Mouse (Mus musculus) midbrain, embryonic 15.5 days (tissue): ENCODE results near the gene Armc2. TPM values are rescaled to one million over a fixed set of nuclear protein-coding genes. Genes with fewer than 3 reads are reported as not detected.

Source experiments
- ATAC-seq: fragments of 200-750 bp; cut with Nextera tagmentation; replicated peaks from 2 replicates; pipeline ENCODE4 v1.8.0; 2017; ENCODE audit warnings: moderate TSS enrichment
- H3K27ac ChIP-seq: fragments of 300-500 bp; sonication (generic); 2 replicates; pipeline ENCODE4 v1.5.1; 2015; ENCODE audit warnings: mild to moderate bottlenecking, inconsistent platforms
- H3K27me3 ChIP-seq: fragments of 300-500 bp; sonication (generic); replicated peaks from 2 replicates; pipeline ENCODE4 v1.6.1; 2015; ENCODE audit warnings: inconsistent platforms
- H3K36me3 ChIP-seq: fragments of 300-500 bp; sonication (generic); replicated peaks from 2 replicates; pipeline ENCODE4 v1.6.1; 2015; ENCODE audit warnings: inconsistent platforms
- H3K4me1 ChIP-seq: fragments of 300-500 bp; sonication (generic); 2 replicates; pipeline ENCODE4 v1.6.1; 2015; ENCODE audit warnings: inconsistent platforms
- H3K4me2 ChIP-seq: fragments of 300-500 bp; sonication (generic); 2 replicates; pipeline ENCODE4 v1.6.1; 2015; ENCODE audit warnings: inconsistent platforms, mild to moderate bottlenecking, moderate library complexity
- H3K4me3 ChIP-seq: fragments of 300-500 bp; sonication (generic); 2 replicates; pipeline ENCODE4 v1.5.1; 2015; ENCODE audit warnings: mild to moderate bottlenecking, inconsistent platforms
- H3K9ac ChIP-seq: fragments of 300-500 bp; sonication (generic); 2 replicates; pipeline ENCODE4 v1.6.1; 2015; ENCODE audit warnings: mild to moderate bottlenecking, inconsistent platforms
- H3K9me3 ChIP-seq: fragments of 300-500 bp; sonication (generic); 2 replicates; pipeline ENCODE4 v1.6.1; 2016; ENCODE audit warnings: inconsistent platforms
- WGBS: fragments of 180-500 bp; shearing (Covaris S2); methylation state at CpG from one replicate; pipeline ENCODE4 v1.1.7; 2015; ENCODE audit warnings: mixed read lengths; 5-methylcytosine and 5-hydroxymethylcytosine counted together
- polyA plus RNA-seq: library from polyadenylated mRNA; unstranded; fragments of >200 nt; fragmentation: Nextera tagmentation; extraction: Ambion mirVana; gene quantifications from 2 replicates; pipeline ENCODE4 v1.2.1, GENCODE M21; 2015

The Armc2 gene
- polyA plus RNA-seq, 1 experiment from 2014 or later = 11.9 TPM

GRCm38 (mm10) chr10:41986126-41986525 is 32.1 kb downstream of the Armc2 start:
- Histone ChIP-seq H3K9ac (no peak overlapping the region), H3K27ac (no peak overlapping the region), H3K4me2 (no peak overlapping the region), H3K36me3 (no peaks in the 10 kb centered on the region), H3K4me1 (no peaks in the 10 kb centered on the region), H3K9me3 (no peaks in the 10 kb centered on the region), H3K27me3 (no peaks in the 10 kb centered on the region), H3K4me3 (no peak overlapping the region)
- WGBS = 90% methylated on average over 8 of the region's 8 CpGs
- no peak for ATAC-seq

GRCm38 (mm10) chr10:41984221-41984620 is 34.0 kb downstream of the Armc2 start:
- no peak overlapping the region for H3K27ac ChIP-seq
- no peaks in the 10 kb centered on the region for H3K36me3 ChIP-seq
- no peaks in the 10 kb centered on the region for H3K27me3 ChIP-seq
- ATAC-seq = no peak
- no peak overlapping the region for H3K4me2 ChIP-seq
- H3K4me3 ChIP-seq = no peak overlapping the region
- no peaks in the 10 kb centered on the region for H3K4me1 ChIP-seq
- H3K9ac ChIP-seq = no peak overlapping the region
- WGBS = 94% methylated on average over 6 of the region's 6 CpGs
- H3K9me3 ChIP-seq = no peaks in the 10 kb centered on the region

GRCm38 (mm10) chr10:41982821-41983220 is 35.4 kb downstream of the Armc2 start:
- Histone ChIP-seq H3K27ac (no peak overlapping the region), H3K27me3 (no peaks in the 10 kb centered on the region), H3K9ac (no peak overlapping the region), H3K4me1 (no peaks in the 10 kb centered on the region), H3K4me2 (no peak overlapping the region), H3K4me3 (no peak overlapping the region), H3K9me3 (no peaks in the 10 kb centered on the region), H3K36me3 (no peaks in the 10 kb centered on the region)
- 81% methylated on average over 7 of the region's 7 CpGs for WGBS
- no peak for ATAC-seq

GRCm38 (mm10) chr10:41980772-41981383 is 37.4 kb downstream of the Armc2 start:
- Histone ChIP-seq H3K9ac (no peak overlapping the region), H3K27me3 (no peaks in the 10 kb centered on the region), H3K36me3 (no peaks in the 10 kb centered on the region), H3K27ac (no peak overlapping the region), H3K4me1 (no peaks in the 10 kb centered on the region), H3K4me2 (no peak overlapping the region), H3K4me3 (no peak overlapping the region), H3K9me3 (no peaks in the 10 kb centered on the region)
- WGBS = 26% methylated on average over 6 of the region's 6 CpGs
- peak; percentile 60 for ATAC-seq

- ATAC-seq = no peak
- Histone ChIP-seq H3K27me3 (no peaks in the 10 kb centered on the region), H3K9me3 (no peaks in the 10 kb centered on the region), H3K4me2 (no peak overlapping the region), H3K4me3 (no peak overlapping the region), H3K4me1 (no peaks in the 10 kb centered on the region), H3K9ac (no peak overlapping the region), H3K27ac (no peak overlapping the region), H3K36me3 (no peaks in the 10 kb centered on the region)
- 75% methylated on average over 7 of the region's 7 CpGs for WGBS
Measured at GRCm38 (mm10) chr10:41978403-41979234, 39.6 kb downstream of the Armc2 start.

- Histone ChIP-seq H3K27ac (no peak overlapping the region), H3K9me3 (no peaks in the 10 kb centered on the region), H3K9ac (no peak overlapping the region), H3K4me1 (no peaks in the 10 kb centered on the region), H3K4me3 (no peak overlapping the region), H3K27me3 (no peaks in the 10 kb centered on the region), H3K36me3 (no peaks in the 10 kb centered on the region), H3K4me2 (no peak overlapping the region)
- no peak for ATAC-seq
- WGBS = 85% methylated on average over 9 of the region's 9 CpGs
Measured at GRCm38 (mm10) chr10:41972676-41973075, 45.6 kb downstream of the Armc2 start.

- no peak overlapping the region for H3K9ac ChIP-seq
- no peaks in the 10 kb centered on the region for H3K27me3 ChIP-seq
- no peaks in the 10 kb centered on the region for H3K9me3 ChIP-seq
- ATAC-seq = no peak
- no peak overlapping the region for H3K4me2 ChIP-seq
- H3K27ac ChIP-seq = no peak overlapping the region
- H3K36me3 ChIP-seq = no peaks in the 10 kb centered on the region
- H3K4me3 ChIP-seq = no peak overlapping the region
- WGBS = 82% methylated on average over 11 of the region's 11 CpGs
- no peaks in the 10 kb centered on the region for H3K4me1 ChIP-seq
Measured at GRCm38 (mm10) chr10:41967915-41968635, 50.2 kb downstream of the Armc2 start.

GRCm38 (mm10) chr10:41962725-41963124 is 55.5 kb downstream of the Armc2 start:
- no peak overlapping the region for H3K27ac ChIP-seq
- H3K36me3 ChIP-seq = no peaks in the 10 kb centered on the region
- H3K9me3 ChIP-seq = no peaks in the 10 kb centered on the region
- no peak overlapping the region for H3K4me2 ChIP-seq
- ATAC-seq = no peak
- 0 out of 2 replicates have a peak, but pooled peaks cover 3% of the 10 kb centered on the region for H3K4me1 ChIP-seq
- no peak overlapping the region for H3K9ac ChIP-seq
- WGBS = 40% methylated on average over 4 of the region's 4 CpGs
- H3K27me3 ChIP-seq = no peaks in the 10 kb centered on the region
- no peak overlapping the region for H3K4me3 ChIP-seq

- WGBS = 83% methylated on average over 2 of the region's 2 CpGs
- Histone ChIP-seq H3K36me3 (no peaks in the 10 kb centered on the region), H3K4me3 (no peak overlapping the region), H3K9me3 (no peaks in the 10 kb centered on the region), H3K4me2 (no peak overlapping the region), H3K4me1 (0 out of 2 replicates have a peak, but pooled peaks cover 3% of the 10 kb centered on the region), H3K27ac (no peak overlapping the region), H3K9ac (no peak overlapping the region), H3K27me3 (no peaks in the 10 kb centered on the region)
- no peak for ATAC-seq
Measured at GRCm38 (mm10) chr10:41959808-41960207, 58.4 kb downstream of the Armc2 start.

GRCm38 (mm10) chr10:41958677-41959274 is 59.5 kb downstream of the Armc2 start:
- Histone ChIP-seq H3K4me1 (0 out of 2 replicates have a peak, but pooled peaks cover 3% of the 10 kb centered on the region), H3K9ac (no peak overlapping the region), H3K36me3 (no peaks in the 10 kb centered on the region), H3K27ac (no peak overlapping the region), H3K4me3 (no peak overlapping the region), H3K9me3 (no peaks in the 10 kb centered on the region), H3K4me2 (no peak overlapping the region), H3K27me3 (no peaks in the 10 kb centered on the region)
- no peak for ATAC-seq
- WGBS = 94% methylated on average over 19 of the region's 19 CpGs

- H3K4me3 ChIP-seq = no peak overlapping the region
Measured at GRCm38 (mm10) chr10:41957421-41958225, 60.6 kb downstream of the Armc2 start.

More at GRCm38 (mm10) chr10:41957421-41958225, 60.6 kb downstream of the Armc2 start:
- Histone ChIP-seq H3K4me2 (no peak overlapping the region), H3K9me3 (no peaks in the 10 kb centered on the region), H3K27ac (no peak overlapping the region), H3K9ac (no peak overlapping the region), H3K4me1 (0 out of 2 replicates have a peak, but pooled peaks cover under 1% of the 10 kb centered on the region), H3K27me3 (no peaks in the 10 kb centered on the region), H3K36me3 (no peaks in the 10 kb centered on the region)
- no peak for ATAC-seq
- 91% methylated on average over 18 of the region's 18 CpGs for WGBS
